Mouse (Mus musculus) lung, adult 2 months (tissue): ENCODE results near the gene Csnk1d. TPM values are rescaled to one million over a fixed set of nuclear protein-coding genes. Genes with fewer than 3 reads are reported as not detected.

Experiments
- DNase-seq: peaks from one replicate; pipeline ENCODE4 v3.0.0; 2022
- H3K4me1 ChIP-seq: fragments of 200-500 bp; 2 replicates; pipeline ENCODE4 v1.6.1; 2011; ENCODE audit warnings: low read length; ENCODE audit not compliant: control insufficient read depth, insufficient read depth
- H3K4me3 ChIP-seq: fragments of 200-500 bp; replicated peaks from 2 replicates; pipeline ENCODE3; 2011; ENCODE audit warnings: low read depth, mild to moderate bottlenecking, control low read depth, low read length; ENCODE audit errors: extremely low read depth
- CTCF ChIP-seq: fragments of 200-500 bp; IDR thresholded peaks from 2 replicates; pipeline ENCODE4 v1.5.1; 2011; ENCODE audit warnings: mild to moderate bottlenecking, low read length, control low read depth; ENCODE audit not compliant: insufficient read depth
- POLR2A ChIP-seq: fragments of 200-500 bp; IDR thresholded peaks from 2 replicates; pipeline ENCODE4 v1.6.1; 2011; ENCODE audit warnings: low read depth, mild to moderate bottlenecking, control low read depth, low read length, borderline replicate concordance; ENCODE audit errors: extremely low read depth
- WGBS: fragments of 180-500 bp; shearing (Covaris S2); methylation state at CpG from one replicate; pipeline ENCODE4 v1.1.7; 2018; 5-methylcytosine and 5-hydroxymethylcytosine counted together
- polyA plus RNA-seq: library from polyadenylated mRNA; depleted of rRNA; stranded (reverse); fragments of >200 nt; gene quantifications from 2 replicates; pipeline ENCODE4 v1.2.3, GENCODE M21; 2012; rRNA removed

Csnk1d gene
- polyA plus RNA-seq: 61.2 and 75.3 TPM in 2 replicates

GRCm38 (mm10) chr11:120990951-120991526 lies at the start of gene Csnk1d:
Gene Csnk1d (minus strand): TSS chr11:120991330.
- under 1% methylated on average over 56 of the region's 59 CpGs for WGBS
- peak within 1 kb of the TSS; percentile 83 for H3K4me3 ChIP-seq
- DNase-seq: peak; percentile 100
- peaks cover 29% of the 10 kb centered on the region for H3K4me1 ChIP-seq
- peak; percentile 56; the same call in 1 of the 2 replicates for TF ChIP-seq POLR2A
- TF ChIP-seq CTCF: no peak

GRCm38 (mm10) chr11:121039302-121039701 lies 48.2 kb upstream of the Csnk1d start, which contains the start of gene Cd7:
Gene Cd7 (minus strand): TSS chr11:121039418.
- no peak for DNase-seq
- Histone ChIP-seq H3K4me3 (no peak within 1 kb of the TSS), H3K4me1 (no peaks in the 10 kb centered on the region)
- WGBS: 64% methylated on average over 5 of the region's 5 CpGs
- TF ChIP-seq CTCF (no peak), POLR2A (no peak)

GRCm38 (mm10) chr11:121038366-121039240 lies 47.5 kb upstream of the Csnk1d start:
- 84% methylated on average over 11 of the region's 11 CpGs for WGBS
- DNase-seq: no peak
- Histone ChIP-seq H3K4me3 (no peak overlapping the region), H3K4me1 (no peaks in the 10 kb centered on the region)
- TF ChIP-seq POLR2A: no peak
- TF ChIP-seq CTCF: no peak

GRCm38 (mm10) chr11:121033118-121033517 lies 42.0 kb upstream of the Csnk1d start:
- 69% methylated on average over 5 of the region's 5 CpGs for WGBS
- no peak for DNase-seq
- Histone ChIP-seq H3K4me3 (no peak overlapping the region), H3K4me1 (no peaks in the 10 kb centered on the region)
- no peak for TF ChIP-seq CTCF
- TF ChIP-seq POLR2A: no peak

- H3K4me1 ChIP-seq: no peaks in the 10 kb centered on the region
- TF ChIP-seq POLR2A (no peak), CTCF (no peak)
- no peak overlapping the region for H3K4me3 ChIP-seq
- 78% methylated on average over 7 of the region's 7 CpGs for WGBS
- no peak for DNase-seq
Observed at GRCm38 (mm10) chr11:121027259-121027658, 36.1 kb upstream of the Csnk1d start.

- WGBS: 54% methylated on average over 6 of the region's 6 CpGs
Observed at GRCm38 (mm10) chr11:121024163-121024562, 33.0 kb upstream of the Csnk1d start.

GRCm38 (mm10) chr11:121019501-121019900 lies 28.4 kb upstream of the Csnk1d start:
- no peak for TF ChIP-seq POLR2A
- TF ChIP-seq CTCF: no peak
- Histone ChIP-seq H3K4me1 (peaks cover 2% of the 10 kb centered on the region; the same call in 1 of the 2 replicates), H3K4me3 (no peak overlapping the region)
- DNase-seq: no peak
- WGBS: 93% methylated on average over 5 of the region's 5 CpGs

More at GRCm38 (mm10) chr11:121024163-121024562, 33.0 kb upstream of the Csnk1d start:
- no peak overlapping the region for H3K4me3 ChIP-seq
- TF ChIP-seq POLR2A (no peak), CTCF (no peak)
- DNase-seq: no peak
- no peaks in the 10 kb centered on the region for H3K4me1 ChIP-seq

GRCm38 (mm10) chr11:121017703-121018102 lies 26.6 kb upstream of the Csnk1d start:
- peak; percentile 53 for DNase-seq
- Histone ChIP-seq H3K4me3 (no peak overlapping the region), H3K4me1 (peaks cover 2% of the 10 kb centered on the region; the same call in 1 of the 2 replicates)
- WGBS: 50% methylated on average over 3 of the region's 3 CpGs
- TF ChIP-seq POLR2A: no peak
- TF ChIP-seq CTCF: peak; percentile 93

- DNase-seq: no peak
- TF ChIP-seq POLR2A (no peak), CTCF (no peak)
- Histone ChIP-seq H3K4me3 (no peak overlapping the region), H3K4me1 (peaks cover 2% of the 10 kb centered on the region; the same call in 1 of the 2 replicates)
- 23% methylated on average over 6 of the region's 6 CpGs for WGBS
Observed at GRCm38 (mm10) chr11:121015472-121015871, 24.3 kb upstream of the Csnk1d start.
